Mouse (Mus musculus) lung, adult 10 weeks (tissue): ENCODE results near the gene Vmn1r168. TPM values are rescaled to one million over a fixed set of nuclear protein-coding genes. Genes with fewer than 3 reads are reported as not detected.

Experiments
- polyA plus RNA-seq: library from polyadenylated mRNA; stranded (reverse); fragments of 350-450 nt; fragmentation: Illumina TruSeq; extraction: RNeasy Lipid Tissue Mini Kit (QIAGEN cat#74804); gene quantifications from one replicate; pipeline ENCODE4 v1.2.3, GENCODE M21; 2014; ENCODE audit warnings: low read depth, low replicate concordance; ENCODE audit not compliant: insufficient read depth

Gene Vmn1r168
- polyA plus RNA-seq = not detected

GRCm38 (mm10) chr7:23539432-23539831, at the start of gene Vmn1r168:
TSS of gene Vmn1r168 (plus strand) at chr7:23539732.

GRCm38 (mm10) chr7:23507106-23507505, 32.4 kb upstream of the Vmn1r168 start, which contains the start of gene Vmn1r167:
TSS of gene Vmn1r167 (minus strand) at chr7:23507206.

GRCm38 (mm10) chr7:23575226-23575625, 35.7 kb downstream of the Vmn1r168 start, which contains the start of gene Vmn1r169:
TSS of gene Vmn1r169 (plus strand) at chr7:23575526.

Other genes starting within 250 kb of the Vmn1r168 start
- gene Nlrp4e, start 238.5 kb upstream of the Vmn1r168 start, polyA plus RNA-seq = not detected
- not detected for gene Nlrp5, start 153.8 kb upstream of the Vmn1r168 start, polyA plus RNA-seq
- not detected for gene Vmn1r167, start 32.5 kb upstream of the Vmn1r168 start, polyA plus RNA-seq
- gene Vmn1r169, start 35.8 kb downstream of the Vmn1r168 start, polyA plus RNA-seq = not detected
- gene Vmn1r170, start 66.4 kb downstream of the Vmn1r168 start, polyA plus RNA-seq = not detected
- not detected for gene Vmn1r171, start 91.0 kb downstream of the Vmn1r168 start, polyA plus RNA-seq
- not detected for gene Vmn1r172, start 118.6 kb downstream of the Vmn1r168 start, polyA plus RNA-seq
- not detected for gene Vmn1r173, start 161.0 kb downstream of the Vmn1r168 start, polyA plus RNA-seq
- not detected for gene Vmn1r174, start 212.5 kb downstream of the Vmn1r168 start, polyA plus RNA-seq